Mouse (Mus musculus) right cerebral cortex, postnatal 36 days (tissue): ENCODE data around the gene Ptafr.

ENCODE experiments used
- DNase-seq, 2 experiments: peaks; one replicate each; pipeline ENCODE4 v3.0.0; 2022; ENCODE audit warnings: low spot score in 2 of 2, mixed read lengths in 1 of 2

Ptafr gene

GRCm38 (mm10) chr4:132617873-132618272 lies 54.0 kb downstream of the Ptafr start:
- peak; percentile 29 to 73 for DNase-seq

GRCm38 (mm10) chr4:132618850-132619375 lies 55.0 kb downstream of the Ptafr start:
- no peak for DNase-seq

- no peak for DNase-seq
Observed at GRCm38 (mm10) chr4:132620134-132620533, 56.3 kb downstream of the Ptafr start.

- no peak for DNase-seq
Observed at GRCm38 (mm10) chr4:132621287-132622068, 57.6 kb downstream of the Ptafr start.

- DNase-seq, result no peak
Observed at GRCm38 (mm10) chr4:132624034-132624657, 60.3 kb downstream of the Ptafr start.

- no peak for DNase-seq
Observed at GRCm38 (mm10) chr4:132628830-132629229, 65.0 kb downstream of the Ptafr start.
